Mouse (Mus musculus) testis, postnatal 10 days (tissue): ENCODE measurements at regions not wholly inside any gene's neighbourhood (a gene's known extent, or its start where the extent isn't known, plus 50 kb on each side); places are given as distances from the start of the nearest gene placed in this dataset.

ENCODE experiments used
- DNase-seq: peaks from one replicate; pipeline ENCODE4 v3.0.0; 2021; ENCODE audit warnings: low spot score

- peak; percentile 65 for DNase-seq
Measured at GRCm38 (mm10) chr3:41360231-41360630, 195.3 kb upstream of the Jade1 start.

- no peak for DNase-seq
Measured at GRCm38 (mm10) chr3:41359458-41359857, 196.1 kb upstream of the Jade1 start.

GRCm38 (mm10) chr3:41353021-41353420 is 202.5 kb upstream of the Jade1 start:
- no peak for DNase-seq

GRCm38 (mm10) chr3:41351786-41352185 is 203.7 kb upstream of the Jade1 start:
- DNase-seq = no peak

GRCm38 (mm10) chr3:41351091-41351685 is 204.3 kb upstream of the Jade1 start:
- DNase-seq = no peak

GRCm38 (mm10) chr3:41350331-41350730 is 205.2 kb upstream of the Jade1 start:
- no peak for DNase-seq

- peak; percentile 73 for DNase-seq
Measured at GRCm38 (mm10) chr3:41348795-41349194, 206.7 kb upstream of the Jade1 start.

GRCm38 (mm10) chr3:41346863-41347262 is 208.7 kb upstream of the Jade1 start:
- DNase-seq = no peak

- no peak for DNase-seq
Measured at GRCm38 (mm10) chr3:41343431-41343830, 212.1 kb upstream of the Jade1 start.

- DNase-seq = no peak
Measured at GRCm38 (mm10) chr3:41332481-41332880, 223.1 kb upstream of the Jade1 start.

- DNase-seq = no peak
Measured at GRCm38 (mm10) chr3:41330356-41330755, 225.2 kb upstream of the Jade1 start.

GRCm38 (mm10) chr3:41328828-41329227 is 226.7 kb upstream of the Jade1 start:
- DNase-seq = no peak

GRCm38 (mm10) chr3:41326211-41327104 is 229.1 kb upstream of the Jade1 start:
- DNase-seq = no peak

GRCm38 (mm10) chr3:41321808-41322207 is 233.7 kb upstream of the Jade1 start:
- no peak for DNase-seq

- no peak for DNase-seq
Measured at GRCm38 (mm10) chr3:41319214-41319856, 236.2 kb upstream of the Jade1 start.

GRCm38 (mm10) chr3:41318232-41319131 is 235.6 kb upstream of the Pgrmc2 start:
- no peak for DNase-seq

- no peak for DNase-seq
Measured at GRCm38 (mm10) chr3:41317170-41317569, 234.3 kb upstream of the Pgrmc2 start.

GRCm38 (mm10) chr3:41312492-41312891 is 229.6 kb upstream of the Pgrmc2 start:
- DNase-seq = no peak

- DNase-seq = no peak
Measured at GRCm38 (mm10) chr3:41307400-41308028, 224.7 kb upstream of the Pgrmc2 start.

GRCm38 (mm10) chr3:41302805-41303204 is 220.0 kb upstream of the Pgrmc2 start:
- no peak for DNase-seq

- no peak for DNase-seq
Measured at GRCm38 (mm10) chr3:41298776-41299175, 215.9 kb upstream of the Pgrmc2 start.
